25 mouse cellular contexts compared by ENCODE assay signal in genomic region chr12:31857784-31858183, GRCm38 (mm10).
"Had no signal": no experiment of that assay in that cellular context is flagged by ENCODE, and none has a peak within 500 bp of the region (broad histone marks: within the 10 kb centered on the region; RNA-seq: fewer than 3 reads in every experiment).

No protein-coding gene starts in this region.

- H3K27ac ChIP-seq: intestine, embryonic 15.5 days; kidney, embryonic 15.5 days; limb, embryonic 10.5 days; limb, embryonic 13.5 days; liver, embryonic 12.5 days; liver, embryonic 15.5 days; lung, embryonic 15.5 days; midbrain, embryonic 10.5 days; midbrain, embryonic 13.5 days; neural tube, embryonic 13.5 days had no signal

- DNase-seq: kidney, adult 11 months; kidney, adult 8-10 months; kidney, postnatal 10 days; kidney, postnatal 36 days; layer of hippocampus, adult 9-11 months; liver; lung, adult 18-20 months; lung, postnatal 10 days; lung, postnatal 36 days; retina, postnatal 1 day; thymus, adult 2 months; thymus, postnatal 14 days; thymus, postnatal 4 days had no signal

- H3K4me3 ChIP-seq: intestine, embryonic 15.5 days; kidney, embryonic 15.5 days; limb, embryonic 10.5 days; limb, embryonic 13.5 days; liver, embryonic 12.5 days; liver, embryonic 15.5 days; lung, embryonic 15.5 days; megakaryocyte, embryonic 14.5 days; midbrain, embryonic 10.5 days; midbrain, embryonic 13.5 days; myocyte; neural tube, embryonic 13.5 days had no signal
